Mouse (Mus musculus): ENCODE measurements around the gene Gm3336.

Gene Gm3336

DNA sequence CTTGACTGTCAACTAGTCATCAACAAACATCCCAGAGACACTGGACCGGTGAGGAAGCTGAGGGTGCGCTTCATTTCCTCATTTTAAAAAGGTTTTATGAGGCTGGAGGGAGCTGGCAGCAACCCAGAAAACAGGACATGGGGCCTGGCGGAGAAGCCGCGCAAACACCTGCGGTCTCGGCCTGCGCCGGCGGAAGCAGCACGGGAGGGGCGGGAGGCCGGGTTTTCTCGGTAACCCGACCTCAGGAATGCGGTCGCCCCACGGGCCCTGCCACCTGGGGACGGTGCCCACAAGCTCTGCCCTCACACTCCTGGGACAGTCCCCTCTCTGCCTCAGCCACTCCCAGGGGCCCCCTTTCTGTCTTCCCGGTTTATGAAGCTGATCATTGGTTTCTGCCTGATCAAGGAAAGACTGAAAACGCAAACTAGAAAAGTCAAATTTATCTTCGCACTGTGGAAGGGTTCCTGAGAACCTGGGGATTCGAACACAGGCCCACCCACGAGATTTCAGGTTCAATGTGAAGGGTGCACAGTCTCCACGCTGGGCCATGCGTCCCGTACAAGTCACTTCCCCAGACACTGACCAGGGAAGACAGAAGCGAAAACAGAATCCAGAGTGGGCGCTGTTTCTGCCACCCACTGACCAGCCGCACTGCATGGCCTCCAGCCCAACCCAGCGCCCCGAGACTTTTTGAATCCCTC lies 22.9 kb upstream of the Gm3336 start:
- no peak for DNase-seq (ENCODE audit: low spot score)

DNA sequence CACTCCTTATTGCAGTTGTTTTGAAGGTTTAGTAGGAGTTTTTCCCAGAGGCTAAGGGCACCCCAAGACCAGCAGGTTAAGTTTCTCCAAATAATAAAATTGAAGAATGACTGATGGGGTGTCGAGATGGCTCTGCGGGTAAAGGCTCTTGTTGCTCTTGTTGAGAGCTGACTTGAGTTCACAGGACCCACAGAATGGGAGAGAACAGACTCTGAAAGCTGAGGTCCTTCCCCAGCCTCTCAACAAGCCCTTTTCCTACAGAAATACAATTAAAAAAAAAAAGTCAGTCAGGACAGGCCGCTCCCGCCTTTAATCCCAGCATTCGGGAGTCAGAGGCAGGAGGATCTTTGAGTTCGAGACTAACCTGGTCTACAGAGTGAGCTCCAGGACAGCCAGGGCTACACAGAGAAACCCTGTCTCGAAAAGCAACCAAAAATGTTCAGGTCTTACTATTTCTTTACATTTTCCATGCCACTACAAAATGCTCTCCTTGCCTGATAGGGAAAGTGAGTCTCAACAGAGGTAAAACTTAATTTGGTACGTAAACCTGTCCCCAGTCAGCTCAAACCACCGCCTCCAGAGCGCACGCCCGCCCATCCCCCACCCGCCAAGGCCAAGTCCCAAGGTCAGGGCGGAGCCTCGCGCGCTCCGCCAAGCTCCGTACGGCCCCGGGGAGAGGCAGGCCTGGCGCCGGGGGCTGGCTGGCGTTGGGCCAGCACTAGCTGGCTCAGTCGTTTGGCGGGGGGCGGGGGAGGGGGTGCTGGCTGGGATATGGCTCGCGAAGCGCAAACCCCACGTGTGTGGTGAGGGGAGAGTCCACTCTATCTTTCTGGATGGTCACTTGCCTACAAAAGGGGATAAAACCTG lies 22.1 kb upstream of the Gm3336 start:
- DNase-seq (ENCODE audit: low spot score) = peak; percentile 44

DNA sequence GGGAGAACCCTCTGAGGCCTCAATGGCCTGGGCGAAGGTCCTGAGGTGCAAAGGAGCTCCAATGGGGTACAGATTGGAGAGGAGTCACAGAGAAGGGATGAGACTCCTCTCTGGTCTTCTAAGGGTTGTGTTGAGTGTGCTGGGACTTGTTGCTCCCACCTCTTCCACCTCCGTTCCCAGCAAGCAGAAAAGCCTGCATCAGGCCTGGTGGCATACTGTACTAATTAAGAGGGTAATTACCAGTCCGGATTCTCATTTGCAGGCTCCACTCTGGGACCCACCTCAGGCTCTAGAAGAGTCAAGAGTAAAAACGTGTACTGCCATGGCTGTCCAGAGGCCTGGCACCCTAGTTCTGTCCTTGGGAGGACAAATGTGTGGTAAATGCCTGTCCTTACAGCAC lies 21.4 kb upstream of the Gm3336 start:
- DNase-seq (ENCODE audit: low spot score) = no peak

DNA sequence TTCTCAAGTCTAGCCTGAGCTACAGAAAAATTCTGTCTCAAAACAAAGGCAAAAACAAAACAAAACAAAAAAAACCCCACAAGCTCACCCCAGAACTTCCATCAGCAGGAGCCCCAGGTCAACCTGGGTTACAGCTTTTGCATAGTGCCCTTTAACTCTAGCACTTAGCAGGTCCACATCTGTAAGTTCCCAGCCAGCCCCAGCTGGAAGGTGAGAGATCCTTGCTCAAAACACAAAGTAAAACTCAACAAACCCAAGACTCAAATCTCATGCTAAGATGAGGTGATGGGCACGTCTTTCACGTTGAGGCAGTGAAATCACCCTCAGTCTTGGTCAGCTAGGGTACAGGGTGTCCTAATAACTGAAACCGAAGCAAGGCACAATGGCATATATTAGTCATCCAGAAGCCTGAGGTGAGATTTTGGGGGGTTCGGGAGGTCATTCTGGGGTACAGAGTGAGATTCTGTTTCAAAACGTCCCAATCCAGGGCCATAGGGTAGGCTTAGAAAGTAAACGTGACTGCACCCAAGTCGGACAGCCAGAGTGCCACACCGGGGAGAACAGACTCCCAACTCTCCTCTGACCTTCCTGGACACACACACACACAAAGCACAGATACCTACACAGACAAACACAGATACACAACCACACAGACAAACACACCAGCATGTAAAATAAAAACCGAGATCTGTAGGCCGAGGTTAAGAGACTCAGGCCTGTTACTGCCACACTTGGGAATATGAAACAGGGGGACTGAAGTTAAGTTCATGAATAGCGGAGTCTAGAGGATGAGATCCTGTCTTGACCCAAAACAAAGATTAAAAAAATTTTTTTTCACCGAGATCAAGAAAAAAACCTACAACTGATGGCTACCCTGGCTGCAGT lies 20.7 kb upstream of the Gm3336 start:
- no peak for DNase-seq (ENCODE audit: low spot score)

DNA sequence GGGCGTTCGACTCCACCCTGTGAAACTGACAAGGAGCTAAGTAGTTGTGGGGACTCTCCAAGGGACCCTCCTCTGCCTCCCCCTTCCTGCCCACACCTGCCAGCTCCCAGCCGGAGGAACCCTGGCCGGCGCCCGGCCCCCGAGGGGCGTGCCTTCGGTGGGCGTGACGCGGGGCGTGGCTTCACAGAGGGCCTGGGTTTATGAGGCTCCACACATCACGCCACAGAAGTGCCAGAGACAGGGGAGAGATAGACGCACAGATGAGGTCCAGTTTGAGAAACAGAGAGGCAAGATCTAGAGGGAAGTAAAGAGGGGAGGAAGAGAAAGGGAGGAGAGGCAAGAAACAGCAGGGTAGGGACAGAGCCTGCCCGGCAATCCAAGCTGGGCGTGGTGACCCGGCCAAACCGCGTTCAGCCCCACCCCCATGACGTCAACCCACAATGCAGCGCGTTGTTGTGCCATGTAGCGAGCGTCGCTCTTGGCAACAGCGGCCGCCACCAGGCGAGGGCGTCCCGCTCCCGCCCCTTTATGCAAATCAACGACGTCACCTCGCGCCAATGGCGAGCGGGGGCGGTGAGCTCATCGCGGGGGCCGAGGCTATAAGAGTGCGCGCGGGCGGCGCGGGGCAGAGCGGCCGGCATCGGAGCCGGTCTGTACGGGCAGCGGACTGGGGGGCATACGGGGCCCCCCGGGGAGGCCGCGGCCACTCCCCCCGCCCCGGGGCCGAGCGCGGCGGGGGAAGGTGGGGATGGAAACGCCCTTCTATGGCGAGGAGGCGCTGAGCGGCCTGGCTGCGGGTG lies 19.8 kb upstream of the Gm3336 start, which contains the start of gene Jund:
TSS of gene Jund (plus strand) at position 640 of the 800 bp plus-strand sequence.
- peak; percentile 99 for DNase-seq (ENCODE audit: low spot score)

DNA sequence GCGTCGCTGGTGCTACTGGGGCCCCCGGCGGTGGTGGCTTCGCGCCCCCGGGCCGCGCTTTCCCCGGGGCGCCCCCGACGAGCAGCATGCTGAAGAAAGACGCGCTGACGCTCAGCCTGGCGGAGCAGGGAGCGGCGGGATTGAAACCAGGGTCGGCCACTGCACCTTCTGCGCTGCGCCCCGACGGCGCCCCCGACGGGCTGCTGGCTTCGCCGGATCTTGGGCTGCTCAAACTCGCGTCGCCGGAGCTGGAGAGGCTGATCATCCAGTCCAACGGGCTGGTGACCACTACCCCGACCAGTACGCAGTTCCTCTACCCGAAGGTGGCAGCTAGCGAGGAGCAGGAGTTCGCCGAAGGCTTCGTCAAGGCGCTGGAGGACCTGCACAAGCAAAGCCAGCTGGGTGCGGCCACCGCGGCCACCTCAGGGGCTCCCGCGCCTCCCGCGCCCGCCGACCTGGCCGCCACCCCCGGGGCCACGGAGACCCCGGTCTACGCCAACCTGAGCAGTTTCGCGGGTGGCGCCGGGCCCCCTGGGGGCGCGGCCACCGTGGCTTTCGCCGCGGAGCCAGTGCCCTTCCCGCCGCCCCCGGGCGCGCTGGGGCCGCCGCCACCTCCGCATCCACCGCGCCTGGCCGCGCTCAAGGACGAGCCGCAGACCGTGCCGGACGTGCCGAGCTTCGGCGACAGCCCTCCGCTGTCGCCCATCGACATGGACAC lies 19.1 kb upstream of the Gm3336 start:
- DNase-seq (ENCODE audit: low spot score) = no peak

DNA sequence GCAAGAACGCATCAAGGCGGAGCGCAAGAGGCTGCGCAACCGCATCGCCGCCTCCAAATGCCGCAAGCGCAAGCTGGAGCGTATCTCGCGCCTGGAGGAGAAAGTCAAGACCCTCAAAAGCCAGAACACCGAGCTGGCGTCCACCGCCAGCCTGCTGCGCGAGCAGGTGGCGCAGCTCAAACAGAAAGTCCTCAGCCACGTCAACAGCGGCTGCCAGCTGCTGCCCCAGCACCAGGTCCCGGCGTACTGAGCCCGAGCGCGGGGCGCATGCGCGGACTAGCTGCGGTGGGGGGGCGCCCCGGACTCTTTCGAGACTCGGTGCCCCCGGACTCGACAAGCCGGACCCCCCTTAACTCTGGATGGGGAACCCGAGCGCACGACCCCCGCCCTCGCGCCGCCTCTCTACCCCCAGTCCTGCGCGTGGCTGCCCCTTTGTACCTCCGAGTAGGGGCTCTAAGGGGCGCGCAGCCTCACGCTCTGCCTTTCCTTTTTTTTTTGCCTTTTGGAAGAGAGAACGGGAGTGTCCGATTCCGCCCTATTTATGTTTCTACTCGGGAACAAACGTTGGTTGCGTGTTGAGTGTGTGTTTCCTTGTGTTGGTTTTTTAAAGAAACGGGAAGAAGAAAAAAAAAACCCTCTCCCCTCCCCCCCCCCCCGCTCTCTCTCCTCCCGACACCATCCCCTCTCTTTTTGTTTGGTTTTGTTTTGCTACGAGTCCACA lies 18.3 kb upstream of the Gm3336 start:
- DNase-seq (ENCODE audit: low spot score) = peak; percentile 40

DNA sequence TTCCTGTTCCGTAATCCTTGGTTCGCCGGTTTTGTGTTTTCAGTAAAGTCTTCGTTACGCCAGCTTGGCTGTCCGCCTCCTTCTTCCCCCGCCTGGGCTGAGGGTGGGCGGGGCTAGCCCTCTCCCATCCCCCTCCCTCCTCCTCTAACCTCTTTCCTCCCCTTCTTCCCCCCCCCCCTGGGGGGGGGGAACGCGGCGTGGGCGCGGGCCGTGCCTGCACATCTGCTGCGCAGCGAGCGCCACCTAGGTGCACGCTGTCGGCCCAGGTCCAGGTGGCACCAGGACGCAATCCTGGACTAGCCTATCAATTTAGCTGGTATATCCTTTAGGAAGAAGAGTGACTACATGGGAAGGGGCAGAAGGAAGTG lies 17.8 kb upstream of the Gm3336 start:
- DNase-seq (ENCODE audit: low spot score) = peak; percentile 66

DNA sequence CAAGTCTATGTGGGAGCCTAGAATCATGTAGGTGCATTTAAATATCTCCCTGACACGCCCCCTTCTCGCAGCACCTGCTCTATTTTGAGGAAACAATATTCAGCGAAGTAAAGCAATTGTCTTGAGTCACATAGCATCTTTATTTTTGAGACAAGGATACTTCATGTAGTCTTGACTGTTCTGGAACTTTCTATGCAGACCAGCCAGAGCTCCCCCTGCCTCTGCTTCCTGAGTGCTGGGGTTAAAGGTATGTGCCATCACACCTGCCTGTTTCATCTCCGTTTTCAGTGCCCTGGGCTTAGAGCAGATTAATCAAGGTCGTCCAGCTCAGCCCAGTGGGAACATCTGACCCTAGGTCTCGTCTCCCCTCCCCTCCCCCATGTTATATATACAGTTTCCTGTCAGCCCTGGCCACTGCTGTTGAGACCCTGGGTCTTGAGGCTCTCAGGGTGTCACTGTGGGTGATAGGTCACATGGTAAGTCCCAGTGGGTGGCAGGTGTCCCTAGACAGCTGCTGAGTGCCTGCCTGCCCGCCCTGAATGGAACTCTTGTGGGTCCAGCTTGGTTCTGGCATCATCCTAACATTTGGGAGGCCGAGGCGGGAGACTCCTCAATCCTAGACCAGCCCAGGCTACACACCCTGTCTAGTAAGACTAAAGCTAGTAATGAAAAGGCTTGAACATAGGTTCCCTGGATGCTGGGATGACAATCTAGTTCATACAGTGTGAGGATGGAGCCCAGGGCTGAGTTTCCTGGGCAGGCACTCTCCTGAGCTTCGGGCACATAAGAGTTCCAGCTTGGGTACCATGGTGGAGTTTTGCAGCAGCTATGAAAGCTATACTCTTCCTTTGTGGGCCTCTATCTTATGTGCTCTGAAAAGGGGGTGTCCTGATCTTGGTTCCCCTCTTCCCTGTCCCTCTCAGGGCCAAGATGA lies 17.0 kb upstream of the Gm3336 start:
- no peak for DNase-seq (ENCODE audit: low spot score)

DNA sequence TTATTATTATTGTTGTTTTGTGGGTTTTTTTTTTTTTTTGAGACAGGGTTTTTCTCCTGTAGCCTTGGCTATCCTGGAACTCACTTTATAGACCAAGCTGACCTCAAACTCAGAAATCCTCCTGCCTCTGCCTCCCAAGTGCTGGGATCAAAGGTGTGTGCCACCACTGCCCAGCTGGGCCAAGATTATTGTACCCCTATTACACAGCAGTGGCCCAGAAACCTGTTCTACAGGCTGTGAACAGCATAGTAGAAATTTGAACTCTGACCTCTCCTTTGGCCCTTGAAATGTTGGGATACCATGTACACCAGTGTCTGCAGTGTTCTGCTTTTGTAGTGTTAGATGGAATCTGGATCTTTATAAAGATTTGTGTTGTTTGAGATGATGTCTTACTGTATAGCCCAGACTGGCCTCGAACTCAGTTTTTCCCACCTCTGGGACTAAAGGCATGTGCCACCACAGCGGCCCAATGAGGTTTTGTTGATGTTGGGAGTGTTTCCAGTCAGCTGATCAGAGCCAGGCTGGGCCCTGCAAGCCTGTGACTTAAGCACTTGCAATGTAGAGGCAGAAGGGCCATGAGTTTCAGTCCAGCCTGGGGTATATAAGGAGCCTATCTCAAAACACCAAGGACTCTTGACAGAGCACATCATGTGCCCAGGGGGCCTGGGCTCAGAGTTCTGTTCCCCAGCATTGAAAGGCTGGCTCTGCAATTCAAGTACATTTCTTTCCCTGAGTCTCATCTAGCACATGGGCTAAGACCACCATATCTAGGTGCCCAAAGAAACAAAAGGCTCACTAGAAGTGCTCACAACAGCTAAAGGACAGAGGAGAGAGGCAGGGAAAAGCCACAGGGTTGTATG lies 16.1 kb upstream of the Gm3336 start:
- DNase-seq (ENCODE audit: low spot score) = no peak

DNA sequence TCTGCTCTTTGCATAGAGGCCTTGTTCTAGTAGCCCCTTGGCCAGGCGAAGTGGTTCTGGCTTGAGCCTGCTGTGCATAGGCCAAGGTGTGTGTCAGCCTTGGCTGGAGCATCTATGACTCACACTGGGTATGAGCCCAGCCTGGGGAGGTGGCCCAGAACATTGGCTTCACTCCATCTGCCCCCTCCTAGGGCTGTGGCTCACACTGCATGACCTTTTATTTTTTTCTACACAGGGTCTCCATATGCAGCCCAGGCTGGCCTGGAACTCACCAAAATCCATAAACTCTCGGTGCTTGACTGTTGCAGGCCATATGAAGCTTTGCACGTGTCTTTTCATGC lies 15.5 kb upstream of the Gm3336 start:
- no peak for DNase-seq (ENCODE audit: low spot score)

DNA sequence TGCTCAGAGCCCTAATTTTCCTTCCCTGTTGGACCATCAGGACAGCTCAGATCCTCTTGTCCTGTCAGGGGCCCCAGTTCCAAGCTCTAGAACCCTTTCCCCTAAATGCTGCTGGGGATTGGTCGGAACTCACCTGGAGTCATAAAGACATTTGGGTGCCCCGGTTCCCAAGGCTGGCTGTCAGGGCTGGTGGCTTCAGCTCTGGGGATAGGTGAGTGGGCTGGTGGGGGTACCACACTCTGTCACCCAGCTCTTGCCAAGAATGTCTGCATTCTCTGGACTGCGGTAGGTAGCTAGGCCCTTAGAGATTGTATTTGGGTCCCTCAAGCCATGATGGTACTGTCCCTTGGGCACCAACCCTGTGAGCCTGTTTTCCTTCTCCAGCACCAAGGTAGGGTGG lies 15.1 kb upstream of the Gm3336 start, which contains the start of gene Iqcn:
TSS of gene Iqcn (plus strand) at position 171 of the 400 bp plus-strand sequence.
- no peak for DNase-seq (ENCODE audit: low spot score)

DNA sequence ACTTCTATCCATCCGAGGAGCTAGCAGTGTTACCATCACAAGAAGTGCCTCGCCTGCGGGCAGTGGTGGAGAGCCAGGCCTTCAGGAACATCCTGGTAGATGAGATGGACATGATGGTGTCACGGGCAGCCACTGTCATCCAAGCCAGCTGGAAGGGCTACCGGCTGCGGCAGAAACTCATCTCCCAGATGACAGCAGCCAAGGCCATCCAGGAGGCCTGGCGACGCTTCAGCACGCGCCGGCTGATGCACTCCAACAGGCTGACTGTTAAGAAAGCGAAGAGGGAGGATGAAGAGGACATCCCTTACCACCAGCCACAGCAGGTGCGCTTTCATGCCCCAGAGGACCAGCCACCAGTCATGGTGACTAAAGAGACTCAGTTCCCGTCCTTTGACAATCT lies 10.1 kb upstream of the Gm3336 start:
- no peak for DNase-seq (ENCODE audit: low spot score)

DNA sequence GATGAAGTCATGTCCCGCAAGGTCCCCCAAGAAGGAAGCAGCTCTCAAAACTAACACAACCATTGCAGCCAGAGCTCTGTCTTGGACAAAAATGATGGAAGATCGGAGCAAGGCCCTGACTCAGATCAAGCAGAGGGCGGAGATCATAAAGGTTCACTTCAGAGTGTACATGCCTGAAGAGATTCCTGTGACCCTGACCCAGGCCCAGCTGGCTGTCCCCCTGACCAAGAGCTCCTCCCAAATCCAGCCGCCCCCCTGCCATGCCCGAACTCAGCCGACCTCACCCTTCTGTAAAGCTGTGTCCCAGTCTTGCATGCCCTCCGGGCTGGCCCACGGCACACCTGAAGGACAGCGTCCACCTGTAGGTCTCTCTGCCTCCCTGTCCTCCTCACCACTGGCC lies 8.5 kb upstream of the Gm3336 start:
- no peak for DNase-seq (ENCODE audit: low spot score)

DNA sequence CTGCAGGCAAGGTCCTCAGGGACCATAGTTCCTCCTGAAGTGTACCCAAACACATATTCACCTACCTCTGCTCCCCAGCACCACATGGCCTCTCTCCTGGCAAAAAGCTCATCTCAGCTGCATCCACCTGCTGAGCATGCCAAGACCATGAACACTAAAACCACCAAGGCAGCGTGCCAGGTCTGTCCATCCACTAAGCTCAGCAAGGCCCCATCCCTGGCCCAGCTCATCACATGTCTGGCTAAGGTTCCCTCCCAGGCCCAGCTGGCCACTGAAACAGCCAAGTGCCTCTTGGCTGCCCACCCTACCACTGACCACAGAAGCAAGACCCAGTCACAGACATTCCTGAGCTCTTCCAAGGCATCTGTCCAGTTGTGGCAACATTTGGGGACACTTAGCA lies 8.0 kb upstream of the Gm3336 start:
- no peak for DNase-seq (ENCODE audit: low spot score)

DNA sequence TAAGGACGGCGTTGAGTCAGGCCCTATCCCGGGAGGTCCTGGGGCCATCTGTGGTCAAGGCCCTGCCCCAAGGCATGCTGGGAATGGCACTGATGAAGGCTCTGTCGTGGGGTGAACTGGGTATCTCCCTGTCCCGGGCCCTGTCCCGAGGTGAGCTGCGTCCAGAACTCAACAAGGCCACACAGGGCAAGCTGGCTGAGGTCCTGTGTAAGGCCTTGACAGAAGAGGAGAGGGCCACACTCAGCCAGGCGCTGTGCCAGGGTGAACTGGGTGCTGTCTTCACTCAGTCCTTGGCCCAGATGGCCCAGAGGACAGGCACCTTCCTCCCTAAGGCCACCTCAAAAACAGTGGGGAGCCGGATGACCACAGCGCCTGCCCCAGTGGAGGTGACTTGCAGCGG lies 7.3 kb upstream of the Gm3336 start:
- DNase-seq (ENCODE audit: low spot score) = no peak

DNA sequence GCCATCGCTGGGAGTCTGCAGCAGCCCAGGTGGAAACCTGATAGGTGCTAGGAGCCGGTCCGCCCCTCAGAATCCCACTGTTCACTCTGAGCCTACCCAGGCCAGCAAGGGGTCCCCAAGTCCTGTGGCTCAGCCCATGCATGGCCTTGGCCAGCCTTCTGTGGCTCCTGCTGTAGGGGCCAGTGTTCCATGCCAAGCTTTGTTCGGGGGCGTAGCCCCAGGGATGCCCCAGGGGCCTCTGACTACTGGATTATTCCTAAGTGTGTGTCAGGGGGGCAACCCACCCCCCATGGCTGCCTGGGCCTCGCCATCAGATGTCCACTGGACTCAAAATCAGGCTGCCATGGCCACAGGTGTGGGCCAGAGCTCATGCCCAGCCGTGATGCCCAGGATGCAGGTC lies 4.4 kb upstream of the Gm3336 start:
- no peak for DNase-seq (ENCODE audit: low spot score)

DNA sequence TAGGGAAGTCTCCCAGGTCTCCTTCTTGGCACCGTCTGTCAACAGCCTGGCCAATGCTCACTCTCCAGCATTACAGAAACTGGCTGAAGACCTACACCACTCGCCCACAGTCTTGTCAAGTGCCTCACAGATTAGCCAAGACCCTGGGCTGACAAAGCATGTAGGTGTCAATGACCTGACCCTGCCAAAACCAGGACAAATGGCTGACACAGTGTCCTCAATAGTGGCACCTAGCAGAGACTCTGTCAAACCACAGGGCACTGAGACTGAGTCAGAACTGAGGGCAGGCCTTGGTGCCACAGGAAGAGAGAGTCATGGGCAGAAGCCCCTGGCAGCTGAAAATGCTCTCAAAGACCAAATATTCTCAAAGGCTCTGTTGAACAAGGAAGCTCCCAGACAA lies 3.3 kb upstream of the Gm3336 start:
- DNase-seq (ENCODE audit: low spot score) = no peak
